Mouse (Mus musculus) cerebellum, postnatal 14 days (tissue): ENCODE data around the gene Mrpl43.
"Not testable (repeated sequence)": the region's sequence is repeated elsewhere in the genome, so short reads cannot be mapped to it uniquely, and the experiment has no call there.

Experiments
- DNase-seq, 2 experiments: peaks; one replicate each; pipeline ENCODE4 v3.0.0; 2021; ENCODE audit warnings: mixed read lengths in 2 of 2

Gene Mrpl43

DNA sequence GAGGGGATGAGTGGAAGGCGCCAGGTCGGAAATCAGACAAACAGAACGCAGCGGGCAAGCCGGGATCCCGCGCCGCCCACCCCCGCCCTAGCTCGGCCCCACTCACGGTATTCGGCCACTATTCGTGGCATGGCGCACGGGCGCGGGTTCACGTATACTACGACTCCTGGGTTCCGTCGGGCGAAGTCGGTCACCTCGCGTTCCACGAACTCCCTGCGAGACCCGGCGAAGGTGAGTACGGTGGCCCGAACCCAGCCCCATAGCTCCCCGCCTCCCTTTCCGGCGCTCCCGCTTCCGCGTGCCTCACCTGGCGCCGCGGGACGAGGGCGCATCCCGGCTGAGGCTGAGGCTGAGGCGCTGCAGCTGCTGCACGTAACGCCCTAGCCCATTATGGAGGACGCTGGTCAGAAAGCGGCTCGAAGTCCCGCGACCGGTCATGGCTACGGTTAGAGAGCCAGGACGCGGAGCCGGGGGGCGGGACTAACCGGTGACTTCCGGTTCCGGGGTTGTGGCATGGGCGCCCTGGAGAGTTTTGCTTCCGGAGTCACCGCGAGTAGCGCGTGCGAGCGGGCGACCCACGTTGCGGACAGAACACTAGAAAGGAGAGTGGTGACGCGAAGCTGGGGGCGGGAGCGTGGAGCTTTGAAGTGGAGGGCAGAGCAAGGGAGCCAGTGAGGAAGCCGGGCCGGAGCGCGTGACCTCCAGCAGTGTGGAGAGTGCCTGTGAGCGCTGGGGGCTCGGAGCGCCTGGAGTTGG is at the start of gene Mrpl43:
Gene Mrpl43 (minus strand): TSS at position 486 of the 756 bp plus-strand sequence.
- DNase-seq, result peak; percentile 98 to 99

DNA sequence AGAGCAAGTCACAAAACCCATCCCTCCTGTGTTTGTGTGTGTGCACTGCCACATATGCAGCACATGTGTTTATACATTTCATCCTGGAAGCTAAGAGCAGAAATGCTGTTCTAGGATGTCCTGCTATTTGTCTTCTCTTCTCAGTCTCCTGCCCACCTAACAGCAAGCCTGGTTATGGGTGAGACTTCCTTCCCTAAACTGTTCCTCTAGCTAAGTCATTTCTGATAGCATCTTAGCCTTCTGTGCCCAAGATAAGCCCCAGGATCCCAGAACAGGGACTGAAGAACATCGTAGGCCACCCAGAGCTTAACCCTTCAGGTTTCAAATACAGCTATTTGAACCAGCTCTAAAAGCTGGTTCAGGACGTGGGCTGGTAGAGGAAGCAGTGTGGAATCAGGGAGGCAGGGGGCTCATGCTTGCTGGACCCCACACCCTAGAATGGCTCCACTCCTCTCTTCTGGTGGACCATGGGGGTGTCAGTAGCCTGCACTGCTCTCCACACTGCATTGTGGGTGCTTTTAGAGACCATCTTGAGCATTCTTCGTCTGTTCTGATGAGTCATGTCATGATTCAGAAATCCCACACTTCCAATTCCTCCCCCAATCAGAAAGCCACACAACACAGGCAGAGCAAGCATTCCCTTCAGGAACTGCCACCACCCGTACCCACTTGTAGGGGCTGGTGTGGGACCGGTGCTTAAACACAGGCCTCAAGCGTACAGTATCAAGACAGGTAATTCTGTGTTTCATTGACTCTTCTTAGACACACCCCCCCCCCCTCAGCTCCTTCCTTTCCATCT is 48.8 kb upstream of the Mrpl43 start:
- no peak for DNase-seq

DNA sequence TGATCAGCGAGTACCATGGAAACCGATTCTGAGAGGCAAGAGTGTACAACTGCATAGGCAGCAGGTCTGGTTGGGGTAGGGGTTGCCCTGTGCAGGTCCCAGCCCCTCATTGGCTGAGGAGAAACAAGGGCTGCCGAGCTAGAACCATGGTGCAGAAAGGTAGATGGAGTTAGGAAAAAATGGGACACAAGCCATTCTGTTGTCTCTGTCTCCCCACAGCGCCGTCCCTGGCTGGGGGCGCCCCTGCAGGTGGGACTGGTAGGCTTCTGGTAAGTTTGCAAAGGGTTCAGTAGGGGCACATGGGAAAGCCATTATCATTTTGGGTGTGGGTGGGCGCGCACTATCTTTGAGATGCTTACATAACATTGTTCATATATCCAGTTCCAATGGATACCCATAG is 47.2 kb upstream of the Mrpl43 start:
- DNase-seq, result no peak

DNA sequence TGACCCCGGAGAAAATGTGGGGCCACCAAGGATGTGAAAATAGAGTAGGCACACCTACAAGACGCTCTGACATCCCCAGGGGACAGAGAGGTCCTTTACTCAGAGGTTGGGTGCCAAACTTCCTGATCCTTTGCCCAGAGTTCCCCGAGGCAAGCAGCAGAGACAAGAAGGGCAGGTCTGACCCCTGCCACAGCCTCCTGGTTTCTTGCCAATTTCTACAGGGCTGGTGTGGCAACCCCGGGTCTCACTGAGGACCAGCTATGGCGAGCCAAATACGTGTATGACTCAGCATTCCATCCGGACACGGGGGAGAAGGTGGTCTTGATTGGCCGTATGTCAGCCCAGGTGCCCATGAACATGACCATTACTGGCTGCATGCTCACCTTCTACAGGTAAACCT is 43.3 kb upstream of the Mrpl43 start:
- DNase-seq, result no peak

DNA sequence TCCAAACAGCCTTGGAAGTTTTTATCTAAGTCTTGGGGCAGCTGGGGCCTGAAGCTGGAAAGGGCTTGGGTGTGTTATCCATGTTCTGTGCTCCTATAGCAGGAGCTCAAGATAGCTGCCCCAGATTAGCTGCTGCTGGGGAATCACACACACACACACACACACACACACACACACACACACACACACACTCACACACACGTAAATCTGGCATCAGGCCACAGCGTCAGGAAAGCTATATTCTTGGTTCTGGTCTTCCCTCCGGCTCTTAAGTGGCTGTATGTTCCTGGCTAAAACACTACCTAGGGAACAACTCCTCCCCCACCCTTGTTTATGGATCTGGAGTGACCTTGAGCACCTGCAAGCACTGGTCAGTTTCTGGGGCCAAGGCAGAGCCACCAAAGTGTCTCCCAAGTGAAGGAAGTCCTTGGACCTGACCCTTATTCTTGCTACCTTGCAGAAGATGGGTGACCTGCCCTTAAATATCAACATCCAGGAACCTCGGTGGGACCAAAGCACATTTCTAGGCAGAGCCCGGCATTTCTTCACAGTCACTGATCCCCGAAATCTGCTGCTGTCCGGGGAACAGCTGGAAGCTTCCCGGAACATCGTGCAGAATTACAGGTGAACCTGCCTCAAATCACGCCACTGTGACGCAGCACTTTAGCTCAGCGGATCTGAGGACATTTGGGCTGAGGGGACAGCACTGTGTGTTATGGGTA is 42.6 kb upstream of the Mrpl43 start:
- DNase-seq, result peak; percentile 35 to 55

DNA sequence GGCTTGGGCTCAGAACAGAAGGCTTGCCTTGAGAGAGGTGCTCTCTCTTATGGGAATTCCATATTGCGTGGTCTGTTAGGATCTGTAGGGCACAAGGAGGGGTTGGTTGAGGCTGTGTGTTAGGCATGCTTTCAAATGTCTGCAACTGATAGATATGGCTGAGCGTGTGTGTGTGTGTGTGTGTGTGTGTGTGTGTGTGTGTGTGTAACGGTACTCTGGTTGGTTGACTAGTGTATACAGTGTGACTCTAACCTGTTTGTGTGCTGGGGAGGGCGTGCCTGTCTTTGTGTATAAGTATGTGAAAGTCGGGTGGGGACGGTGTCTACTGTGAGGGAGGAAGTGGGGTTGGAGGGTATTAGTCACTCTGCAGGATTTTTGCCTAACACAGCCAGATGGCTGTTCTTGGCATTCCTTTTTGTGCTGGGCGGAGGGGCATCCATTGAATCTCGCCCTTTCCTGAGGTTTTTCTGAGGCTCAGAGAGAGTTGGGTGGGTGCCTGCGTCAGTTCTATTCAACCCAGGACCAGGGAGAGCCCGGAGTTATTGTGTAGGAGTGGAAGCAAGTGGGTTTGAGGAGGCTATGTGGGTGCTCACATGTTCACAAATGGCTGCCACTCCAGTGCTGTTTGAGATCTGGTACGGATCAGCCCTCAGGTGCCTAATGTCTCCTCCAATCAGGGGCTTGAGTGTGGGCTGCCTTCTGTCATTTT is 41.8 kb upstream of the Mrpl43 start:
- peak; percentile 68 for DNase-seq

DNA sequence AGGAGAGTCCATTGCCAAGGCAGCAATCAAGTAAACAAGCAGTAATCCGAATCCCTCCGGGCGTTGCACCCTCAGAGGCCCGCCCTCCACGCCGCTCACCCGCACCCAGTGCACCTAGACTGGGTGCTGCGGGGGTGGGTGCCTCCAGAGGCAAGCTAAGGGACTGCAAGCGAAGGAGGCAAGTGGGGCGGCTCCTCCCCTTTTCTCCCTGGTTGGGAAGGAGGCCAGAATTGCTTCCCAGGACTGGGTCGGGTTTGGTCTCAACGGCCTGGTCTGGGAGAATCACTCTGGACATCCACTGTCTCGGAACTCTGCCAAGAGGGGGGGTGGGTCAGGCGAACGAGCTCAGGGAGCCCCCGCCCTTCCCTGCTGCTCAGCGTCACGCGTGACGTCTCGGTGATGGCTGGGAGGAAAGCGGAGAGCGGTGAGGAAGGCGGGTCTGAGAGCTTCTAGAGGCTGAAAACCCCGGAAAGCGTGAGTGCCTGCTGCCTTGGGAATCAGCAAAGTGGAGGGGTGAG is 41.2 kb upstream of the Mrpl43 start, which contains the start of gene Sfxn3:
Gene Sfxn3 (plus strand): TSS at position 87 of the 518 bp plus-strand sequence.
- peak; percentile 98 to 99 for DNase-seq

DNA sequence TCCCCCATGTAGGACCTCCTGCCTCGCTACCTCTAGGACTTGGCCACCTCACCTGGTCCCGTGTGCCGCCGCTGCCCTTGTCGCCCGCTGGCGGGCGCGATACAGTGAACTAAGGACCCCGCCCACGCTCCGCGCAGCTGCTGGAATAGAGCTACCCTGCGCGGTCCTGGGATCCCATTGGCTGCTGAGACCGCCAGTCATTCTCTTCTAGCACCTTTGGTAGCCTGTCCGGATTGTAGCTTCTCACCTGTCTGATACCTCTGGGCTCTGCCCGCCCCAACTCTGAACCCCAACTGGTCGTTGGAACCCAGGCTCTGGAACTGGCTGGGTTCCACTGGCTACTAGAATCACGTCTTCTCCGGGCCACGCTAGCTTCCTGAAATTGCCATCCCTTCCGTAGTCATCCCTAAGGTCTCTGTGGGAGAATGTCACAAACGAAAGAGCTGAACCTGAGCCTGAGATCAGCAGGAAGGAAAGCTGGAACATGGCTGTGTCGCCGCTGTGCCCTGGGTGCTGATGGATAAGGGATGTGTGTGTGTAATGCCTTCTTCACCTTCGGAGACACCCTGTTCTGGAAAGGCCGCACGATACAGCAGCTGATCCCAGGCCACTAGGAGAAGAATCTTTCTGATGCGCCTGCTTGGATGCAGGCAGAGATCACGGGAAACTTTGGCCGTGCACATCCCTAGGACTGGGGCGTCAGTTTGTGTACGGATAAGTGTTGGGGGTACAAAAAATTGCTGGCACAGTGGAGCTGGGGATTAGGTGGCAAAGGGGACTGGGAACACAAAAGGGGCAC is 40.5 kb upstream of the Mrpl43 start:
- DNase-seq, result peak; percentile 93 to 95

DNA sequence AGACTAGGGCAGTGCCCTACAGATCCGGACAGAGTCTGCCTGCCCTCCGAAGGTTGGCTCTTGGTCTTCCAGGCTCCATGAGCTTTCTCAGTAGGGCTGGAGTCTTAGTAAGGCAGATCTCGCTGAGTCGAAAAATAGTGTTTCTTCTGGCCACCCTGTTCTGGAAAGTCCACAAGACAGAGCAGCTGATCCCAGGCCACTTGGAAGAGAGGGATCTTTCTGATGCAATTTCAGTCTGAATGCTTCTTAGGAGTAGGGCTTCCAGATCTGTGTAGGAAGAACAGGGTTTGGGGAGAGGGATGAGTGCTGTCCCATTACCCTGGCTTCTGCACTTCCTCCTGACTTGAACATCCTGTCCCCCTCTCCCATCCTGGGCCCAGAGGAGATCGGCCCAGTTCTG is 39.4 kb upstream of the Mrpl43 start, which contains the start of gene Pdzd7:
Gene Pdzd7 (minus strand): TSS at position 67 of the 400 bp plus-strand sequence.
- no peak for DNase-seq

DNA sequence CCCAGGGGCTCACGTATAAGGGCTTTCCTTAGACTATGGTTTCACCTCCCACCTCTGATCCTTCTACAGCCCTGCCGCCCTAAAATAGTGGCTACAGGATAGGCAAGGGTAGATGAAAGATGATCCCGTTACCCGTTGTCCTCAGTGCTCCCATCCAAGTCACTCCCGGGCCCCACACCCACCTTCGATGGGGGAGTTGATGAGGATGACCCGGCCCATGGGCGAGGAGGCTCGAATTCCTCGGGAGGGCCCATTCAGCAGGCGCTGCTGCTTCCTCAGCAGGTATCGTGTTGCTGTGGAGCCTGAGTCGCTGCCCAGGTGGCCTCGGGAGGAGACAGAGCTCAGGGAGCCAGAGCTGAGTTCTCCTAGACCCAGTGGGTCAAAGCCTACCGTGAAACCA is 39.0 kb upstream of the Mrpl43 start:
- DNase-seq, result no peak

DNA sequence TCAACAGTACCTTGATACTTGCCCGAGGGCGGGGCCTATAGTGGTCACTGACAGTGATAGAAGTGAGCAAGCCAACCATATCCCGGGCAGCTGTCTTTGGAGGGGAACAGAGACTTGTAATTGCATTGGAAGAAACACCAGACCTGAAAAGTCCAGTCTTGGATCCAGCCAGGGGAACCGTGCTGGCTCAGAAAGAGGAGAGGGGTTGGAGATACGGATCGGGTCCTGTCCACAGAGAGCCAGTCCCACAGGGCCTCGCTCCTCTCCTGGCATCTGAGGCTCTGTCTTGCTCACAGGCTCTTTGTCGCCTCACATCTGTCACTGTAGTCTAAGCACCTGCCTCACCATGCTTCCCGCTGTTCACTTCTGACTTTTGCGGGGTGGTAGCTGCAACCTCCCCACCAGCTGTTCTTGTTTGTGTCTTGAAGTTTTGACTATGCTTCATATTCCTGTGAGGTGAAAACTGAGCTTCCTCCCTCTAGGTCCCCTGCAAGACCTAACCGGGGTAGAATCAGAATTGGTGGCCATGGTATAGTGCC is 38.2 kb upstream of the Mrpl43 start:
- DNase-seq, result no peak

DNA sequence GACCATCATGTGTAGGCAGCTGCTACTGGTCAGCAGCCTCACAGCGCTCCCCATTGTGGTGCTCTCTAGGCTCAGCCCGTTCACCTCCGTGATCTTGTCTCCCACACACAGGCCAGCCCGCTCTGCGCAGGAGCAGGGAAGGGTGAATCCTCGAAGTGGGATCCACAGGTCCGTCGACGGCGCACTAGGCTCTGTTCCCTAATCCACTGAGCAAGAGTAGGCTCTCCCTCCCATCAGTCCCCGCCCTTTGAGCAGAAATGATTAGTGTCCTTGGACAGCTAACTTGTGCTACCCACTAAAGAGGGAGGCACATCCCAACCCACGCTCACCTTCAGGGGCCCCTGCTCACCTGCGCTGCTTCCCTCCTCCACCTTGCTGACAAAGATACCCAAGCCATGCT is 34.0 kb upstream of the Mrpl43 start:
- DNase-seq, result no peak

DNA sequence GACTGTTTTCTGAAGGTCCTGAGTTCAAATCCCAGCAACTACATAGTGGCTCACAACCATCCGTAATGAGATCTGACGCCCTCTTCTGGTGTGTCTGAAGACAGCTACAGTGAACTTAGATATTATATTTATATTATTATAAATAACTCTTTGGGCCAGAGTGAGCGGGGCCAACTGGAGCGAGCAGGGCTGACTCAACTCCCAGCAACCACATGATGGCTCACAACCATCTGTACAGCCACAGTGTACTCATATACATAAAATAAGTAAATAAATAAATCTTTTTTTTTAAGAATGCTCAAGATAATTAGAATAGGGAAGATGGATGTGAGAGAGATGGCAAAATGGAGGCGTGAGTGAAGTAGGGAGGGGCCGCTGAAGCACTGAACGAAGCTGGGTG is 32.0 kb upstream of the Mrpl43 start:
- DNase-seq, result not testable (repeated sequence)

DNA sequence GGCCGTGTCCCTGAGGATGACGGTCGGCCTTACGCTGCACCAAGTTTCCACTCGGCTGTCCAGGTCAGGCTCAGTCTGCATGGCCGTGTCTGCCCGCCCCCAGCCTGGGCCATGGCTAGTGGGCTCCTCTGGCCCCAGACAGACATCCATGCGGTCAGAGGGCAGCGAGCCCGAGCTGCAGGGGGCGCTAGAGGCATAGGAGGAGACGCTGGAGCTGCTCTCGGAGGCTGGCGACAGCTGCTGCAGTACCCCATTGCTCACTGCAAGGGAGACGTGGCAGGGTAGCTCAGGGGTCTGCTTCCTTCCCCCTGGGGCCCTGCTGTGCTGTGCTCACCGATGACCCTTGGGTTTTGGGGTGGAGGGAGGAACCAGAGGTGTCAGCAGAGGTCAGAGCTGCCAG is 30.6 kb upstream of the Mrpl43 start:
- DNase-seq, result peak in 1 of 2 experiments; percentile 75

DNA sequence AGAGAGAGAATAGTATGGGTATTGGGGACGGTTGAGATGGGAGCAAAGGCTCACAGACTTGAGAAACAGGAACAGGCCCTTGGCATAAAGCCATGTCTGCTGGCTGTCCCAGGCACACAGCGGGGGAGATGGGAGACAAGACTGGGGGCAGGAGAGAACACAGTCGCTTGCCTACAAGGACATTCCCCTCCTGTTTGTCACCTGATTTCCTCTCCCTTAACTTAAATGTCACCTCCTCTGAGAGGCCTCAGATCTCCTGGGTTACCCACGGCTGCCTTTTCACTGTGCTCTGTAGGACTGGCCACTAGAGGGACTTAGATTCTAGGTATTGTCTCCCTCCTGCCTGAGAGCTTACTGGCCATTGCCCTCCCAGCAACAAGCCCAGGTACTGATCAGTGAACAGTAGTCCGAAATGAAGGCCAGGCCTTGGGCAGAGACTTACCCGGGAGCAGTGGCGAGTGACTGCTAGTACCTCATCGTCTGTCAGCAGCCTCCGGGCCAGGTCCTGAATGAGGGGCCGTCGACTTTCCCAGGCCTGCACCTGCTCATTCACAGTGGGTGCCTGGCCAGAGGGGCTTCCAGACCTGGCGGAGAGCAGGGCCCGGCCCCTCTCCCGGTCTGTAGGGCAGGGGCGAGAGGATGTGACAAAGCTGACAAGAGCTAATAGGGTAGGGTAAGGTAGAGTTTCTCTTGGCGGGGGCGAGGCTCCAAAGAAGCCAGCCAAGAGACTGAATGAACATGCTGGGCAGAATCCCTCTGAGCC is 26.5 kb upstream of the Mrpl43 start:
- peak; percentile 61 to 63 for DNase-seq

DNA sequence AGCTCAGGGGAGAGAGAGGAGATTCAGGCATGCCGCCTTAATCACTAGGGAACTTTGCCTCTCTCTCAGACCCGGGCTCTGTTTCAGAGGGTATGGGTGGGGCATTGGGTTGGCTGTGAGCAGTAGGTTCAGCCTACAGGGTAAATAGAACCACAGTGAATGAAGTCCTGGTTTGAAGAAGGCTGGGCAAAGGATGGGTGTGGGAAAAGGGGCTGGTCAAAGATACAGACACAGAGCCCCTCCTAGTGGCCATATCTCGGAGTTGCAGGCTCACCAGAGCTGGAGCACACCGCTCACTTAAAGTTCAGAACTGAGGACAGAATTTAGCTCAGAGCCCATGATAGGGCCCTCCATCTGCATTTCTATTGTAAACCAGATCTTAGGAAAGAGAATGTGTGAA is 25.5 kb upstream of the Mrpl43 start:
- DNase-seq, result peak; percentile 90 to 92

DNA sequence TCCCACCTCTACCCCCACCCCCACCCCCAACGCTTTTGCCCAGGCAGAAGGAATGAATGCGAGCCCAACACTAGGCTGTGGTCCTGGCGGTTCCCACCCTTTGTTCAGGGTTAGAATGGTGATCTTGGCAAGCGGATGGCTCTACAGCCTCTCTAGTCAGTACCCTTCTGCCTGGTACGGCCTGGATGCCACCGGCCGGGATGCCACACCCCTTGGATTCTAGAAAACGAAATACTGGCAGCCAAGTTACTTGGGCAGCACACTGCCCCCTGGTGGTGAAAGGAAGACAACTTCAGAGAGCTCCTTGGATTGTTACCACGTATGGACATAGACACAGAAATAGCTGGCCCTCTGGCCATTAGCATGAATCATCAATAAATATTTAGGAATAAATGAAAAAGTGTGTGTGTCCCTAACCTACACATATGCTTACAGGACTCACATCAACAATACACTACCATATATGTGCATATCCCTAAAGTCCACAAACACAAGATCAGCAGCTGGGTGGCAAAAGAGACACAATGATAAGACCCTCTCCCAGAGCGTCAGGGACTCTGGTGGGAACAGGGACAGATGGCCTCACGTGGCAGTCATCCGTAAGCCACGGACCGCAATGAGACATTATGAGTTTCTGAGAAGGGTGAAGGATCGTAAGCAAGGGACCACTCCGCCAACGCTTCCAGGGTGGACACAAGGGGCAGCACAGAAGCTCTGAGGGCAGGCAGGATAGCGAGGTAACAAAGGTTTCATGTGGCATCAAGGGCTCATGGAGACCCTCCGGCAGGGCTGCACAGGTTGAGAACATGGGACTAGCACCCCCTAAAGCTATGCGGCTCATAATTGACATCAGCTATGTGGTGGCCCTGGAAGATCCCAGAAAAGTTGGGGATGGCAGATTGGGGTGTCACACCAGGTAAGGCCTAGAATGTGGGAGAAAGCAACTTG is 24.8 kb upstream of the Mrpl43 start:
- DNase-seq, result peak; percentile 92 to 93

DNA sequence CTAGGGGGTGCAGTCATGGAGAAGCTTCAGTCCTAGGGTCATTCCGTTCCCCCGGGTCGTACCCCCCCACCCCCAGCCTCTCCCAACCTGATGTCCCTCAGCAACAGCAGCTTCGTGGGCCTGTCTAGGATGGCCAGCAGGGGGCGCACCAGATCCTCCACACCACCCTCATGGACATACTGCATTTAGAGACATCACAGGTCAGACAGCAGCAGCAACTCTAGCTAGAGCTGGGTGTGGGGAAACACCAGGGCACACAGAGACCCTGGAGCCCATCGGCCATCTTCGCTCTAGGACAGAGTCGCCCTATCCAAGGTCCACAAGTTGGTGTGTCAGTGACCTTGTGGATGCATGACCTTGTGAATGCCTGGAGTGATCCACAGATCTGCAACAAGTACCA is 23.9 kb upstream of the Mrpl43 start:
- DNase-seq, result peak; percentile 81 to 88

DNA sequence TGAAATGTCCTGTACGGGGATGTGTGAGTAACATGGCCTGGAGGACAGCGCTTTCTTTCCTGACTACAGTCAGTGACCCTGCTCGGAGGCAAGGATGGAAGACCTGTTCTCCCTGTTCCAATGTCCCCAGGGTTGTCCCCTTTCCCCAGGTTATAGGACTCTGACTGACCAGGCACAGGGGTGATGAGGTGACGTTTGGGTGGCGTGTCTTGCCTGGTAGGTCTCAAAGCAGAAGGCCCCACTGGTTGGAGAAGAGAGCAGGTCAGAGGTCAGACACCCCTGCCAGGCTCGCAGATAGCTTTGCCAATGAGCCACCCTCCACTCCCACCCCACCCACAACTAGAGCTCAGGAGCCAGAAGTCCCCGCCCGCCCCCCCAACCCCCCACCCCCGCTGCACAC is 23.3 kb upstream of the Mrpl43 start:
- no peak for DNase-seq
